Comparison of ENCODE assay signal across 7 mouse cellular contexts in the genomic region with DNA sequence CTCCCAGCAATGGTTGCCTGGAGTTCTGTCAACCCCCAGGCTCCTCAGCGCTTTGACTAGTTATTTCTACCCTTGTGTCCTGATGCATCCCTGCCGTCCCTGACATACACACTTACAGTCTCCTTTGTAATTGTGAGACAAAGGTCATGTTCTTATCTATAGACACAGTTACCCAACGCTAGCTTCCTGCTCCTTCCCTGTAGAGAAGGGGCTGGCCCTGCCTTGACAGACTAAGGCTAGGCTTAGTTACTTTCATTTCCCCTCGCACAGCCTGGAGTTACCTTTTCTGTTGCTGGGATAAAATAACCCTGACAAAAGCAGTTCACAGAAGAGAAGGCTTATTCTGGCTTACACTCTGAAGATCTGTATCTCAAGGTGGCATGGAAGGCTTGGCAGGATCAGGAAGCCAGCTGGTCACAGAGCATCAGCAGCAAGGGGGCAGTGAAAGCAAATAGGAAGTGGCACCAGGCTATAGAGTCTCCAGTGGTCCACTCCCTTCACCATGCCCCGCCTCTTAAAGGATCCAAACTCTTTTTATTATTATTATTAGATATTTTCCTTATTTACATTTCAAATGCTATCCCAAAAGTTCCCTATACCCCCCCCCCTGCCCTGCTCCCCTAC. TPM values are rescaled to one million over a fixed set of nuclear protein-coding genes. Genes with fewer than 3 reads are reported as not detected.
DNase-seq lines count a peak whose midpoint lies in the region; ATAC-seq and TF ChIP-seq lines count a peak whose summit lies in the region.
"Not testable (repeated sequence)": the region's sequence is repeated elsewhere in the genome, so short reads cannot be mapped to it uniquely, and the experiment has no call there.

No protein-coding gene starts in this region.

- TF ChIP-seq CTCF in CH12.LX (conservative IDR thresholded peaks at IDR 0.05 in 1 of 2, IDR thresholded peaks at IDR 0.05 in 1 of 2; ENCODE audit: low read depth in 2 of 2, low read length in 2 of 2) = peak in 1 of 2 experiments; percentile 33; a peak in 2 of 4 replicates
- TF ChIP-seq CTCF in bone marrow, adult 2 months (IDR thresholded peaks at IDR 0.05; ENCODE audit: control insufficient read depth, insufficient read depth, low read length) = peak; percentile 12; the same call in 1 of the 2 replicates
- not testable (repeated sequence) for TF ChIP-seq CTCF in spleen, adult 2 months (IDR thresholded peaks at IDR 0.05; ENCODE audit: extremely low read depth, insufficient read depth, insufficient read length, insufficient replicate concordance)

- dilution Hi-C loops in CH12.LX (cut with MboI; ENCODE audit: extremely low pct_ligation_motif_present, extremely low pct_unique_long_range_greater_than_20kb, low sequenced_read_pairs) = not testable (repeated sequence)

- not testable (repeated sequence) for H3K36me3 ChIP-seq in CH12.LX (replicated peaks in 1 of 2; ENCODE audit: control insufficient read depth in 1 of 2, insufficient read depth in 1 of 2, low read length in 1 of 2); intestine, embryonic 16.5 days (ENCODE audit: control insufficient read depth, insufficient read depth, low read length); liver, embryonic 15.5 days (replicated peaks); megakaryocyte, embryonic 14.5 days (replicated peaks; ENCODE audit: low read length); spleen, adult 2 months (ENCODE audit: control insufficient read depth, insufficient read depth, low read length)

- not testable (repeated sequence) for H3K9me3 ChIP-seq in CH12.LX (replicated peaks; ENCODE audit: low read length); intestine, embryonic 16.5 days (ENCODE audit: control insufficient read depth, low read length); liver, embryonic 15.5 days (replicated peaks); megakaryocyte, embryonic 14.5 days

- peak overlapping the region; percentile 4; the same call in 1 of the 2 replicates for H3K4me2 ChIP-seq in CH12.LX (ENCODE audit: insufficient read depth, low read depth, poor library complexity, severe bottlenecking)
- H3K4me2 ChIP-seq in intestine, embryonic 16.5 days (ENCODE audit: low read depth, low read length) = not testable (repeated sequence)
- peak overlapping the region; percentile 27; the same call in 1 of the 2 replicates for H3K4me2 ChIP-seq in liver, embryonic 15.5 days

- 15% methylated on average over 5 of the region's 5 CpGs for WGBS in bone marrow, adult 2 months
- 52% methylated on average over 5 of the region's 5 CpGs for WGBS in intestine, embryonic 16.5 days
- WGBS in liver, embryonic 15.5 days (ENCODE audit: insufficient replicate concordance) = 12% methylated on average over 5 of the region's 5 CpGs
- WGBS in spleen, adult 2 months = 23% methylated on average over 5 of the region's 5 CpGs

- not testable (repeated sequence) for TF ChIP-seq EP300 in CH12.LX (IDR thresholded peaks at IDR 0.05; ENCODE audit: low read length)

- peak; percentile 67 for TF ChIP-seq POLR2A in CH12.LX (IDR thresholded peaks at IDR 0.05; ENCODE audit: low read depth, low read length)
- TF ChIP-seq POLR2A in bone marrow, adult 2 months (IDR thresholded peaks at IDR 0.05; ENCODE audit: borderline replicate concordance, control insufficient read depth, low read depth, low read length); spleen, adult 2 months (IDR thresholded peaks at IDR 0.05; ENCODE audit: low read depth, low read length): not testable (repeated sequence)

- in situ Hi-C loops in CH12.LX (cut with MboI; ENCODE audit: low pct_ligation_motif_present, low pct_unique_long_range_greater_than_20kb, low sequenced_read_pairs) = not testable (repeated sequence)

- peak; percentile 98 for ATAC-seq in intestine, embryonic 16.5 days
- peak; percentile 57; the same call in 1 of the 2 replicates for ATAC-seq in liver, embryonic 15.5 days (ENCODE audit: insufficient read depth)

- H3K79me2 ChIP-seq in CH12.LX (replicated peaks; ENCODE audit: control insufficient read depth, extremely low read depth, insufficient read depth, poor library complexity, severe bottlenecking) = not testable (repeated sequence)

- H3K27me3 ChIP-seq in CH12.LX (replicated peaks); intestine, embryonic 16.5 days (replicated peaks; ENCODE audit: control insufficient read depth, insufficient read depth, low read length); liver, embryonic 15.5 days; megakaryocyte, embryonic 14.5 days (replicated peaks); spleen, adult 2 months (ENCODE audit: control insufficient read depth, insufficient read depth, low read length): not testable (repeated sequence)

- H3K9ac ChIP-seq in CH12.LX (ENCODE audit: insufficient read depth, low read depth) = peak overlapping the region; percentile 10
- 0 out of 2 replicates have a peak overlapping the region, but pooled peaks have one; percentile 37 for H3K9ac ChIP-seq in intestine, embryonic 16.5 days (ENCODE audit: low read depth, low read length)
- not testable (repeated sequence) for H3K9ac ChIP-seq in liver, embryonic 15.5 days

- H3K27ac ChIP-seq in CH12.LX (ENCODE audit: insufficient read depth, low read depth); liver, embryonic 15.5 days (replicated peaks); spleen, adult 2 months (ENCODE audit: insufficient read depth, low read length): not testable (repeated sequence)
- peak overlapping the region; percentile 65 for H3K27ac ChIP-seq in bone marrow, adult 2 months (ENCODE audit: control insufficient read depth, insufficient read depth, low read depth, low read length, poor library complexity)
- H3K27ac ChIP-seq in intestine, embryonic 16.5 days (ENCODE audit: low read length) = peak overlapping the region; percentile 86

- peaks cover 7 to 16% of the 10 kb centered on the region in 2 experiments; a peak in 3 of 4 replicates for H3K4me1 ChIP-seq in CH12.LX (ENCODE audit: control insufficient read depth in 1 of 2, insufficient read depth in 2 of 2)
- not testable (repeated sequence) for H3K4me1 ChIP-seq in bone marrow, adult 2 months (ENCODE audit: control insufficient read depth, insufficient read depth, low read length); intestine, embryonic 16.5 days (ENCODE audit: control insufficient read depth, insufficient read depth, low read length); liver, embryonic 15.5 days (replicated peaks); megakaryocyte, embryonic 14.5 days; spleen, adult 2 months (ENCODE audit: control insufficient read depth, insufficient read depth, insufficient read length)

- peak overlapping the region; percentile 28 to 60 (median 52) for H3K4me3 ChIP-seq in CH12.LX (replicated peaks in 1 of 3; ENCODE audit: low read depth in 2 of 3, low read length in 2 of 3, poor library complexity in 1 of 3)
- H3K4me3 ChIP-seq in bone marrow, adult 2 months (replicated peaks; ENCODE audit: control insufficient read depth, low read depth, low read length) = peak overlapping the region; percentile 56
- peak overlapping the region; percentile 41 for H3K4me3 ChIP-seq in intestine, embryonic 16.5 days (ENCODE audit: low read length)
- H3K4me3 ChIP-seq in liver, embryonic 15.5 days (replicated peaks) = peak overlapping the region; percentile 32
- H3K4me3 ChIP-seq in megakaryocyte, embryonic 14.5 days (replicated peaks) = peak overlapping the region; percentile 87
- peak overlapping the region; percentile 61 for H3K4me3 ChIP-seq in spleen, adult 2 months (ENCODE audit: extremely low read depth, insufficient read depth, insufficient read length)

- peak; percentile 1; the same call in 1 of the 2 replicates for TF ChIP-seq RAD21 in CH12.LX (IDR thresholded peaks at IDR 0.05; ENCODE audit: low read depth, low read length)

- DNase-seq in CH12.LX (ENCODE audit: extremely low read depth) = peak; percentile 54
- peak; percentile 92 for DNase-seq in heart, adult 11 months
- DNase-seq in spleen, adult 2 months (ENCODE audit: low read depth in 1 of 2, low spot score in 2 of 2) = not testable (repeated sequence)

TF ChIP-seq in CH12.LX, 34 proteins besides CTCF, POLR2A, EP300 and RAD21 (continues in another document):
- peak; percentile 85 for TF ChIP-seq ELF1 (IDR thresholded peaks at IDR 0.05; ENCODE audit: low read depth, low read length)
- 0 out of 2 replicates have a peak, but pooled peaks have one; percentile 21 for TF ChIP-seq HCFC1 (IDR thresholded peaks at IDR 0.05; ENCODE audit: low read depth, low read length)
- peak; percentile 50; the same call in 1 of the 2 replicates for TF ChIP-seq SIN3A (IDR thresholded peaks at IDR 0.05; ENCODE audit: low read length)
- TF ChIP-seq NELFE (IDR thresholded peaks at IDR 0.05; ENCODE audit: low read depth, low read length) = 0 out of 2 replicates have a peak, but pooled peaks have one; percentile 35

RNA-seq across cellular contexts. Expression of a gene that starts 0.9 kb away (rescaled TPM):
- total RNA-seq in CH12.LX (2012; rRNA removed) (5.0 and 7.1 TPM in 2 replicates), CH12.LX (2014; rRNA removed) (8.2 and 10.6 TPM in 2 replicates)
- polyA plus RNA-seq in CH12.LX (2012; ENCODE audit: insufficient read length, low read depth) = 8.7 and 10.0 TPM in 2 replicates
- polyA plus RNA-seq in bone marrow, adult 2 months (2011; ENCODE audit: insufficient read depth, insufficient read length, low replicate concordance, missing spikeins) = 6.8 and 16.8 TPM in 2 replicates
- 11.5 and 16.0 TPM in 2 replicates for polyA plus RNA-seq in intestine, embryonic 16.5 days (2015; fragmentation: Nextera tagmentation; extraction: Ambion mirVana)
- polyA plus RNA-seq in liver, embryonic 15.5 days (2015; fragmentation: Nextera tagmentation; extraction: Ambion mirVana) = 0.54 and 0.67 TPM in 2 replicates
- polyA plus RNA-seq in megakaryocyte, embryonic 14.5 days (2012; ENCODE audit: insufficient read depth, low replicate concordance) = 0.28 TPM in 1 of 2 replicates, not detected in the other
- 3.7 and 4.2 TPM in 2 replicates for polyA plus RNA-seq in spleen, adult 2 months (2012; rRNA removed)

RNA-seq across cellular contexts. Expression of a gene that starts 45.1 kb away (rescaled TPM):
- total RNA-seq in CH12.LX (2012; rRNA removed) (10.8 and 12.8 TPM in 2 replicates), CH12.LX (2014; rRNA removed) (13.3 and 14.4 TPM in 2 replicates)
- polyA plus RNA-seq in CH12.LX (2012; ENCODE audit: insufficient read length, low read depth) = 12.6 TPM in 2 replicates
- 1.3 and 7.9 TPM in 2 replicates for polyA plus RNA-seq in bone marrow, adult 2 months (2011; ENCODE audit: insufficient read depth, insufficient read length, low replicate concordance, missing spikeins)
- 6.9 and 8.3 TPM in 2 replicates for polyA plus RNA-seq in intestine, embryonic 16.5 days (2015; fragmentation: Nextera tagmentation; extraction: Ambion mirVana)
- 1.7 and 1.8 TPM in 2 replicates for polyA plus RNA-seq in liver, embryonic 15.5 days (2015; fragmentation: Nextera tagmentation; extraction: Ambion mirVana)
- polyA plus RNA-seq in megakaryocyte, embryonic 14.5 days (2012; ENCODE audit: insufficient read depth, low replicate concordance) = 0.85 TPM in 1 of 2 replicates, not detected in the other
- polyA plus RNA-seq in spleen, adult 2 months (2012; rRNA removed) = 2.9 and 3.2 TPM in 2 replicates

Comparison
In these comparisons a context has a peak if more than half of its experiments do, and no peak if none do; other contexts are left out.
1. H3K4me3 ChIP-seq: peak in every context shown above with its lines; median percentile 87 in megakaryocyte, embryonic 14.5 days; 61 in spleen, adult 2 months; 56 in bone marrow, adult 2 months; 52 in CH12.LX; 41 in intestine, embryonic 16.5 days; 32 in liver, embryonic 15.5 days.